Mouse (Mus musculus) limb, embryonic 11.5 days (tissue): ENCODE results near the gene Zfp458. TPM values are rescaled to one million over a fixed set of nuclear protein-coding genes. Genes with fewer than 3 reads are reported as not detected.
"Not testable (repeated sequence)": the region's sequence is repeated elsewhere in the genome, so short reads cannot be mapped to it uniquely, and the experiment has no call there.

Experiments
- ATAC-seq: fragments of 200-750 bp; cut with Nextera tagmentation; 2 replicates; pipeline ENCODE4 v1.8.0; 2017; ENCODE audit warnings: low read depth; ENCODE audit not compliant: insufficient number of reproducible peaks, low FRiP score, low TSS enrichment
- DNase-seq: peaks from one replicate; pipeline ENCODE4 v3.0.0-alpha.2; 2015; ENCODE audit warnings: low spot score
- H3K27ac ChIP-seq: fragments of 300-500 bp; sonication (generic); replicated peaks from 2 replicates; pipeline ENCODE4 v1.5.1; 2014; ENCODE audit warnings: low read depth, mild to moderate bottlenecking, low read length
- H3K27me3 ChIP-seq: fragments of 300-500 bp; sonication (generic); 2 replicates; pipeline ENCODE4 v1.6.1; 2014; ENCODE audit warnings: mild to moderate bottlenecking, low read length, mixed read lengths; ENCODE audit not compliant: control insufficient read depth, insufficient read depth
- H3K36me3 ChIP-seq: fragments of 300-500 bp; sonication (generic); 2 replicates; pipeline ENCODE4 v1.6.1; 2014; ENCODE audit warnings: mild to moderate bottlenecking, low read length, moderate library complexity, mixed read lengths; ENCODE audit not compliant: control insufficient read depth, insufficient read depth
- H3K4me1 ChIP-seq: fragments of 300-500 bp; sonication (generic); 2 replicates; pipeline ENCODE4 v1.6.1; 2014; ENCODE audit warnings: low read length, mixed read lengths; ENCODE audit not compliant: control insufficient read depth, insufficient read depth
- H3K4me2 ChIP-seq: fragments of 300-500 bp; sonication (generic); 2 replicates; pipeline ENCODE4 v1.6.1; 2014; ENCODE audit warnings: low read depth, mild to moderate bottlenecking, moderate library complexity; ENCODE audit not compliant: severe bottlenecking
- H3K4me3 ChIP-seq: fragments of 300-500 bp; sonication (generic); 2 replicates; pipeline ENCODE4 v1.5.1; 2014; ENCODE audit warnings: low read depth, low read length
- H3K9ac ChIP-seq: fragments of 300-500 bp; sonication (generic); 2 replicates; pipeline ENCODE4 v1.6.1; 2014; ENCODE audit warnings: mild to moderate bottlenecking, low read length
- H3K9me3 ChIP-seq: fragments of 300-500 bp; sonication (generic); 2 replicates; pipeline ENCODE4 v1.6.1; 2016; ENCODE audit warnings: low read length; ENCODE audit not compliant: control insufficient read depth
- whole genome bisulfite sequencing: fragments of 180-500 bp; shearing (Covaris S2); extraction: QIAGEN DNeasy Blood & Tissue Kit; methylation state at CpG from one replicate; pipeline ENCODE4 v1.1.7; 2014; 5-methylcytosine and 5-hydroxymethylcytosine counted together
- polyA plus RNA-seq: library from polyadenylated mRNA; unstranded; fragments of >200 nt; fragmentation: Nextera tagmentation; extraction: Ambion mirVana; gene quantifications from 2 replicates; pipeline ENCODE4 v1.2.1, GENCODE M21; 2014

Gene Zfp458
- polyA plus RNA-seq, result 1.7 and 2.2 TPM in 2 replicates

DNA sequence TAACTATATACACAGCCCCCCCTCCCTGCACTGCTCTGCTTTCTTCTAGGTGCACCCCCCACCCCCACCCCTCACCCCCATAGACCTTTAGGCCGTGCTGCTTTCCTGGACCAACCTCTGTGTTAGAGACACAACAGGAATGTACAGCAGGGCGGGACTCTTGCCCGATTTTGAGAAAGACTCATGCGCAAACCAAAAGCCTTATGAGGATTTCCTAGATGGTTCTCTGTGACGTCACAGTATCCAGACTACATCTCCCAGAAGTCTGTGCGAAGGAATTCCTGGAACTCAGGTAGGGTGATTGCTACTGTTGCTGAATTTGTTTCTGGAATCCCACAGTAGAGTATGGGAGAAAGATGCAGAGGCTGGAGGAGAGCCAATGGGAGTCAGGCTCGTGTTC lies at the start of gene Zfp458:
TSS of gene Zfp458 (minus strand) at position 153 of the 400 bp plus-strand sequence.
- DNase-seq, result peak; percentile 23
- H3K27me3 ChIP-seq, result no peaks in the 10 kb centered on the region
- H3K4me2 ChIP-seq, result no peak within 1 kb of the TSS
- H3K27ac ChIP-seq, result no peak within 1 kb of the TSS
- no peak within 1 kb of the TSS for H3K9ac ChIP-seq
- no peaks in the 10 kb centered on the region for H3K9me3 ChIP-seq
- ATAC-seq, result peak; percentile 35; the same call in 1 of the 2 replicates
- H3K36me3 ChIP-seq, result no peaks in the 10 kb centered on the region
- 44% methylated on average over 7 of the region's 7 CpGs for WGBS
- no peak within 1 kb of the TSS for H3K4me3 ChIP-seq
- H3K4me1 ChIP-seq, result no peaks in the 10 kb centered on the region

GRCm38 (mm10) chr13:67306718-67307117 lies 28.5 kb upstream of the Zfp458 start:
- H3K9ac ChIP-seq, result no peak overlapping the region
- DNase-seq (no peak), ATAC-seq (peak; percentile 53)
- WGBS, result 41% methylated on average over 5 of the region's 5 CpGs
- H3K4me3 ChIP-seq, result peak overlapping the region; percentile 74; the same call in 1 of the 2 replicates
- no peaks in the 10 kb centered on the region for H3K27me3 ChIP-seq
- no peak overlapping the region for H3K27ac ChIP-seq
- no peaks in the 10 kb centered on the region for H3K9me3 ChIP-seq
- no peaks in the 10 kb centered on the region for H3K36me3 ChIP-seq
- peak overlapping the region; percentile 89 for H3K4me2 ChIP-seq
- H3K4me1 ChIP-seq, result no peaks in the 10 kb centered on the region

GRCm38 (mm10) chr13:67305822-67306672 lies 27.8 kb upstream of the Zfp458 start, which contains the start of gene Zfp457:
TSS of gene Zfp457 (minus strand) at chr13:67306485.
- Histone ChIP-seq H3K27ac (no peak within 1 kb of the TSS), H3K4me2 (peak within 1 kb of the TSS; percentile 89), H3K9me3 (no peaks in the 10 kb centered on the region), H3K4me1 (no peaks in the 10 kb centered on the region), H3K27me3 (no peaks in the 10 kb centered on the region), H3K9ac (peak within 1 kb of the TSS; percentile 79), H3K36me3 (no peaks in the 10 kb centered on the region), H3K4me3 (peak within 1 kb of the TSS; percentile 74)
- peak; percentile 98 for ATAC-seq
- DNase-seq, result peak; percentile 90
- WGBS, result 14% methylated on average over 16 of the region's 16 CpGs

GRCm38 (mm10) chr13:67269383-67270065 lies 8.7 kb downstream of the Zfp458 start:
- WGBS, result 49% methylated on average over 8 of the region's 9 CpGs
- Histone ChIP-seq H3K4me2 (peak overlapping the region; percentile 64), H3K9ac (peak overlapping the region; percentile 59), H3K4me3 (peak overlapping the region; percentile 66)
- ATAC-seq, H3K9me3 ChIP-seq, H3K4me1 ChIP-seq, H3K27me3 ChIP-seq, DNase-seq, H3K27ac ChIP-seq, H3K36me3 ChIP-seq: not testable (repeated sequence)

DNA sequence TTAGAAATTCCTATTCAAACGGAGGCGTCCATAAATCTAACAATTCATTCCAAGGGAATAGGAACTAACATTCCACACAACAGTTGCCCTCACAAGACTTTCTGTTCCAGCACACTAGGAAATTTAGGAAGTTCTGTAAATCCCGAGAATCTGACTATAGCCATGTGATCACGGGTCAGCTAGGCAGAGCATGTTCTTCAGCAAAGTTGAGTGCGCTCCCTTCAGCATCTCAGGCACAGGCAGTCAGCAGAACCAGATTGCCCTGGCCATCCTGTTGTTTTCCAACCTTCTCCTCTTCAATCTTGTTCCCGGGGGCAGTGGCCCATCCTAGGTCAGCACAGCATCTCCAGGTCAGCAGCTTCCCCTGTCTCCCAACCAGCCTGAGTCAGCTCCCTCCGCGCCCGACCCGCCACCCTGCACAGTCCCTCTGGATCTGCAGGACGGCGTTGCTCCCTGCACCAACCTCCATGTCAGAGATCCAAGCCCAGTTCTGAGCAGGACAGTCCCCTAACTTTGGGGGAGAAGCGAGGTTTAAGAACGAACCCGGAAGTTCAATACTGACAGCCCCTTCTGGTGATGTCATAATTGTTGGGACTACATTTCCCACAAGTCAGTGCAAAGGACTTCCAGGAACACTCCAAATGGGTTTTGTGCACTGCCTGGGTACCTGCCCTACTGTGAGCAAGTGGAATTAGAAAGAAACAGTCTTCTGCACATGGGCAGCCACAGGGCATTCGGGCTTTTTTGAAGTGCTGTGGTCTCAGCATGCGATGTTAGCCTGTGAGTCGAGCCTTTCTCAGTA lies 9.5 kb downstream of the Zfp458 start:
- Histone ChIP-seq H3K9ac (peak overlapping the region; percentile 59), H3K4me1 (no peaks in the 10 kb centered on the region), H3K27ac (no peak overlapping the region), H3K4me2 (peak overlapping the region; percentile 64), H3K9me3 (peaks cover 2% of the 10 kb centered on the region; the same call in 1 of the 2 replicates), H3K27me3 (no peaks in the 10 kb centered on the region), H3K4me3 (peak overlapping the region; percentile 66), H3K36me3 (no peaks in the 10 kb centered on the region)
- ATAC-seq (peak; percentile 96), DNase-seq (peak; percentile 67)
- 9% methylated on average over 18 of the region's 18 CpGs for WGBS

- H3K4me1 ChIP-seq, result no peaks in the 10 kb centered on the region
- no peak overlapping the region for H3K4me3 ChIP-seq
- H3K27ac ChIP-seq, result no peak overlapping the region
- no peaks in the 10 kb centered on the region for H3K9me3 ChIP-seq
- H3K36me3 ChIP-seq, result no peaks in the 10 kb centered on the region
- H3K4me2 ChIP-seq, result no peak overlapping the region
- WGBS, result 66% methylated on average over 4 of the region's 4 CpGs
- H3K27me3 ChIP-seq, result no peaks in the 10 kb centered on the region
- DNase-seq, result no peak
- no peak for ATAC-seq
- H3K9ac ChIP-seq, result no peak overlapping the region
These were observed 64.2 kb downstream of the Zfp458 start for GRCm38 (mm10) chr13:67214015-67214607.
